Mouse (Mus musculus) CD4-positive, CD25-positive, alpha-beta regulatory T cell, adult 9 weeks (primary cell): ENCODE measurements around the gene Olfr926. TPM values are rescaled to one million over a fixed set of nuclear protein-coding genes. Genes with fewer than 3 reads are reported as not detected.

ENCODE experiments used
- polyA plus RNA-seq: library from polyadenylated mRNA; unstranded; fragments of 100-300 nt; shearing (Covaris generic); gene quantifications from one replicate; pipeline ENCODE4 v1.2.1, GENCODE M21; 2017

The Olfr926 gene
- polyA plus RNA-seq = not detected

DNA sequence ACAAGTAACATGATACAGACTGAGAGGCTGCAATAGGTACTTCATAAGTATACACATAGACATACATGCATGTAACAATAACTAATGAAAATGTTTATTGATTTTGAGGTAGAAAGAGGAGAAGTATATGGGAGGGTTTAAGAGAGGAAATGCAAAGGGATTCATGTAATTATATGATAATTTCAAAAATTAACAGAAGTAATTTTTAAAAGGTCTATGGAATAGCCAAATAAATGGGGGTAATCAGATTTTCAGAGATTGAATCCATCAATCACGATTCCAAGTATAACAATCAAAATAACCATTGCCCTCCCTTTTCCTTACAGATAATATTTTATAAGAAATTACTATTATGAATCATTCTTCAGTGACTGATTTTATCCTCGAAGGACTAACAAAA, at the start of gene Olfr926:
Olfr926 (plus strand) TSS at position 301 of the 400 bp plus-strand sequence.

DNA sequence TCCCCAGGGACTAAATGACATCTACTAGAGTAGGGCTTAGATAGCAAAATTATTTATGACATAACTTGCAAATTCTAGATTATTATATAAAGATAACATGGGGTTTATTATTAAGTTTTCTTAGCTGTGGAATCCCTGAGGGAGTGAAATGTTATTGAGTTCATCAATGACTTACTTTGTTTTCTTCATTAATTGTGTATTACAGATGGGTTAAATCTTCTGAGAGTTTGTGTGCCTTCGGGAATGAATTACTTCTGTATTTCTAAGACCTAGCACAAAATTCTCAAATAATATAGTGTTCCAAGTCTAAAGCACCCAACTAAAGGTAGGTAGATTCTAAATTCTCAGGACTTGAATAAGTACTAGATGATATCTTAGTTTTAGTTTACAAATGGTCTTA, 32.8 kb upstream of the Olfr926 start, which contains the start of gene Olfr924:
Olfr924 (plus strand) TSS at position 301 of the 400 bp plus-strand sequence.

DNA sequence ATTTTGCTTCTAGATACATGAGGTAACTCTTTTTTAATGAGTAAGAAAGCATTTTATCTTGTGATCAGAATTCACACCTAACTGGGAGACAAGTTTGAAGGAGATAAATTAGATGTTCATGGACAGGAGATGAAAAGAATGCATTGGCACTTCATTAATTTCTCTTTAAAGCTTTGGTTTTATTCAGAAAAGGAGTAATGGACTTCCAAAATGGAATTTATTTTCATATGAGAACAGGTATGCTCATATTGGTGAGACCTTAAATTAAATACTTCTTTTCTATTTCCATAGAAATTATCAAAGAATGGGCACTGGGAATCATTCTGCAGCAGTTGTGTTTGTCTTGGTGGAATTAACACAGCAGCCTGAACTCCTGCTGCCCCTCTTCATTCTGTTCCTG, 22.2 kb upstream of the Olfr926 start, which contains the start of gene Olfr26:
Olfr26 (plus strand) TSS at position 301 of the 400 bp plus-strand sequence.

Other genes with a start within 250 kb of the Olfr926 start
- not detected for gene Olfr916, start 217.3 kb upstream of the Olfr926 start, polyA plus RNA-seq
- gene Olfr917, start 211.3 kb upstream of the Olfr926 start, polyA plus RNA-seq = not detected
- not detected for gene Olfr918, start 202.5 kb upstream of the Olfr926 start, polyA plus RNA-seq
- not detected for gene Olfr919, start 173.5 kb upstream of the Olfr926 start, polyA plus RNA-seq
- 44.0 TPM for gene Vwa5a, start 158.9 kb upstream of the Olfr926 start, polyA plus RNA-seq
- 0.16 TPM for gene Olfr920, start 124.8 kb upstream of the Olfr926 start, polyA plus RNA-seq
- not detected for gene Olfr921, start 104.1 kb upstream of the Olfr926 start, polyA plus RNA-seq
- gene Olfr922, start 62.5 kb upstream of the Olfr926 start, polyA plus RNA-seq = not detected
- not detected for gene Olfr923, start 50.6 kb upstream of the Olfr926 start, polyA plus RNA-seq
- not detected for gene Olfr924, start 32.7 kb upstream of the Olfr926 start, polyA plus RNA-seq
- not detected for gene Olfr26, start 22.1 kb upstream of the Olfr926 start, polyA plus RNA-seq
- not detected for gene Olfr930, start 52.7 kb downstream of the Olfr926 start, polyA plus RNA-seq
- gene Olfr933, start 95.2 kb downstream of the Olfr926 start, polyA plus RNA-seq = not detected
- not detected for gene Olfr934, start 111.2 kb downstream of the Olfr926 start, polyA plus RNA-seq
- gene Olfr935, start 122.6 kb downstream of the Olfr926 start, polyA plus RNA-seq = not detected
- not detected for gene Olfr146, start 146.3 kb downstream of the Olfr926 start, polyA plus RNA-seq
- not detected for gene Olfr937, start 187.8 kb downstream of the Olfr926 start, polyA plus RNA-seq
- not detected for gene Olfr938, start 201.8 kb downstream of the Olfr926 start, polyA plus RNA-seq